Mouse (Mus musculus) adrenal gland, adult 2 months (tissue): ENCODE data around the gene Map7d3. TPM values are rescaled to one million over a fixed set of nuclear protein-coding genes. Genes with fewer than 3 reads are reported as not detected.

ENCODE experiments used
- DNase-seq: peaks from one replicate; pipeline ENCODE4 v3.0.0; 2021
- long read RNA-seq: library from polyadenylated mRNA; stranded (forward); transcript quantifications from one replicate; pipeline ENCODE4 v2.0.0, GENCODE M21; 2021
- polyA plus RNA-seq: library from polyadenylated mRNA; depleted of rRNA; stranded (reverse); fragments of >200 nt; gene quantifications from 2 replicates; pipeline ENCODE4 v1.2.3, GENCODE M21; 2012; rRNA removed
- total RNA-seq, 2 experiments: library from RNA; stranded (reverse); gene quantifications; 2 replicates each; pipeline ENCODE4 v1.2.3; 2021

Gene Map7d3
- total RNA-seq, result 1 to 10 TPM; 1.0 to 3.4 TPM
- polyA plus RNA-seq, result not detected in 2 replicates
- long read RNA-seq, partial matches to known transcripts, result 0 of 1 reads
- long read RNA-seq, other reads (novel, unspliced or antisense), result 0 of 1 reads

DNA sequence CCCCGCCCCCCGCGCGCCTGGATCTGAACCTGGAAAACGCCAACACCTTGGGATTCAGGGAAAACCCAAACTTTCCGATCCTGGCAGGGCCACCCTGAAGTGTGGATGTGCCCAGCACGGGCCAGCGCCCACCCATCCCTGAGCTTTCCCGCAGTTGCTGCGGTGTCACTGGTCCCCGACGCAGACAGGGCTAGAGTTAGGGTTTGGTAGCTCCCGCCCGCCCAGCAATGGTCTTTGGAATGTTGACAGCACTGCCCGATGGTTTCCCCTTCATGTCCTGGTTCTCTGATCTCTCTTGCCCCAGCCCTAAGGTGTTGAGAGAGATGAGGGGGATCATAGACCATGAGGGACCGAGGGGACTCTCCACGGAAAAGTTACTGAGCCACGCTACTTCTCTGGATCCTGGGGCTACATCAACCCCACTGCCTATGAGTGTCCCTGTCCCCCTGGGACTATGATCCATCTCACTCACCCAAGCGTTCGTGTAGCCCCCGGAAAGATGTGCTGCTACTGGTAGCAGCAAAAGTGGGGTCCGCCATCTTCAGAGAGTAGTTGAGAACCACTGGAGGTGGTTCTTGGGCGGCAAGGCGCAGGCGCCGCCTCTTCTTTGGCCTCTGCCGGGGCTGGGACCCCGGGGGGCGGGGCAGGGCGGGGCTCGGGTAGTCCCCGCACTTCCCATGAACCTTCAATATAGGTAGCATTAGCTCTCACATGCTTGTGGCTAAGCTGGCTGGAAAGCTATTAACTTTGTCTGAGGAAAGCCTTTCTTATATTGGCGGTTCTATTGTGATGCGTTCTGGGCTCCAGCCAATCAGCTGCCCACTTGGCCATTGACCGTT is at the start of gene Map7d3:
Map7d3 (minus strand) TSS at position 562 of the 839 bp plus-strand sequence.
- peak; percentile 26 for DNase-seq

DNA sequence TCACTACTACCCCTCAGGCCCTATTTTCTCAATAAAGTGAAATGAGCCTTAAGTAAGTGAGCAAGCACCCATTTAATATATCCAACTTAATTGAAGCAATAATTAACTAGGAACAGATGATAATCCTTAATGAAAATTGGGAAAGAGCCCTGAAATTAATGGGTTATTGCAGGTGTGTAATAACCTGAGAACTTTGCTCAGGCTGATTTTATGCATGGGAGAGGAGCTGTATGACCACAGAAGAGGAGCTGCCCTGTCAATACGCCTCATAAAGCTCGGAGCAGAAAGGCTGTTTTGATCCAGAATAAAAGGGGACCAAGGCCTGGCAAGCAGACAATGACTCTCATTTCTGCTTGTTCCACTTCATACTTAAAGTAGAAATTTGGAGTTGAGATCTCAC is 47.7 kb upstream of the Map7d3 start, which contains the start of gene Adgrg4:
Adgrg4 (plus strand) TSS at position 301 of the 400 bp plus-strand sequence.
- DNase-seq, result no peak

DNA sequence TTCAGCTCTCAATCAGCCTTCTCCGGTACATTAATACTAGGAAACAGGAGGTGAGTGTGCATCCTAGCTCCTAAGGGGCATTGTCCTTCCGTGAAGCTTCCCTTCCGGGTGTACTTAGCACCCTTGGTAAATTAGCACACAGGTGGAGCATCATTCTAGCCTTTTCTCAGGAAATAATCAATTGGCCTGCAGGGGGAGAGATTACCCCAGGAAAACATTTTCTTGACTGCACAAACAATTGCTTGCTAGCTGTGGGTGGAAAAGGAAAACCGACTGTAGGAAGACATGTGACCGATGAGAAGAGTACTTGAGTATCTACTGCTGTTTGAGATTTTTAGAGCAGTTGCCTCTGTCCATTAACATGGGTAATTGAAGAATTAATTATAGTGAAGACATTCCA is 19.1 kb upstream of the Map7d3 start:
- DNase-seq, result no peak

DNA sequence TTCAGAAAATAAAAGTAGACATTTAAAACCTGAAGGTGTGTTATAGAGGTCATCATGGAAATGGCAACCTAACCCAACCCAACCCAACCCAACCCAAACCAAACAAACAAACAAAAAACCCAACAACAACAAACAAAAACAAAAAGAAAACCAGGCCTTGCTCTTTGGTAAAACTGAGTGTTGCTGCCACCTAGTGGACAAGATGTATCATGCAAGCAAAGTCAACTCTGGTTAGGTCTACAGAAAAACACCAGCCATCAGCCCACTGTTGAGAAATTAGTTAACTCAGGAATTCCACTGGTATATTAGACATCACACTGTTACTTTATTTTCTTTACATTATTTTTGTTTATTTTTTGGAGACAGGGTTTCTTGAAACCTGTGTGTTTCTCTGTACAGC is 17.2 kb upstream of the Map7d3 start:
- no peak for DNase-seq

DNA sequence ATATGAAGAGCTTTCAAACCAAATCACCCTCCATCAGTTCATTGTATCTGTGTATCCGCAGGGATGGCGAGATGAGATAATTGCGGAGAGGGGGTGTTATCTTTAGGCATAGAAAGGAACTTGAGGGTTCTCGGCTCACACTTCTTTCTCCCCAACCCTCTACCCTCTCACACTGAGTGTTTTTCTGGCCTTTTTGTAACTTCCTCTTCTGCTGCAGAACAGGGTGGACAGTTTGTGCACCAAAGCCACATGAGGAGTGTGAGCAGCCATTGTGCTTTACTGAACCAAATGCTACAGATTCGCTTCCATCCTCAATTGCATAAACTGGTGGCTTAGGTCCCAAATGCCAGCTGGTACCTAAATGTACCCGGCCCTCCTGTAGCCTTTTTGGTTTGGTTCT is 13.7 kb upstream of the Map7d3 start:
- no peak for DNase-seq

DNA sequence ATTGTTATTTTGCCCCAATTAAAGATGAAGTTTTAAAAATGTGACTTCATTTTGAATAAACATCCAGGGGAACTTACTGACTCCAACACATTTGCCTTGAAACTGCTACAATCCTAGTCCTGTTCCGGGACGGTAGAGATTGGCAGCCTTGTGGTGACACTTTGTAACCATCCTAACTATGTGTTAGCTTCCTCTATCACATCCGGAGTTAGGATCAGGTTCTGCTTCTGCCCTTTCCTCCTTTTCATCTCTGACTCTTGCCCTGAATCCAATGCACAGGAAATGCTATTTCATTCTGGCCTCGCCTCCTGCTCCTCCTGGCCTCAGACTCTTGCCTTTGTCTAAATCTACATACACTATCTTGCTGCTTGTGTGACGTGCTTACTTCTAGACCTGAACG is 5.4 kb upstream of the Map7d3 start:
- DNase-seq, result no peak

DNA sequence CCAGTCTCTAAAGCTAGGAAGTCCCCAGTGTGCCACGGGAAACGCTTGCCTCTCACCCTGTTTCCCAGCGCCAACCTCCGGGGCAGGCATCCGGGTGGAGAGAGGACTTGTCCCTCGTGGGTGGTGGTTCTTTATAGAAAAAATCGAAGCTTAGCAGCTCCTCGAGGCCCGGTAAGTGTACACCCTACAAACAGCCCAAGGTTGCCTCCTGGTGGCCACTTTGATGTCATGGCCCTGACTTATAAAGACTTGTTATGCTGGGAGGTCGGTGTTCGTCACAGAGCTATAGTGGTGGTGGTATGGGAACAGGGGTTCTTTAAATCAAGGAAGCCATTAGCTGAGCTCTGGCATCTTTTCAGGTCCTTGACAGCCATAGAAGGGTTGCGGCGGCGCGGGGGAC is 30.9 kb downstream of the Map7d3 start:
- DNase-seq, result peak; percentile 50

DNA sequence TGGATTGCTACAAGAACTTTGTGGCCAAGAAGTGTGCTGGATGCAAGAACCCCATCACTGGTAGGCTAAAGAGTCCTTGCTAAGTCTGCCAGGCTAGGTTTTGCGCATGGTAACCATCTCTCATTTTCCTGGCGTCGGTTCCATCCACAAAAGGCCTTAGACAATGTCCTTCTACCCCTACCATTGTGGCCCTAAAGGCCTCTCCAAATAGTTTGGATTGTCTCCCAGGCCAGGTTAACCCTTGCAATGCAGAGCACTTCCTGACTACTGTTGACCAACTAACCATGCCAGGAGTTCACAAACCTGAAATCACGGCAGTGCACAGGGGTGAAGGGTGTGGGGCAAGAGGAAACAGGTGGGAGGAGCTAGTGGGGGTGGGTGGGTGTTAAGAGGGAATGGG is 31.5 kb downstream of the Map7d3 start:
- DNase-seq, result no peak

DNA sequence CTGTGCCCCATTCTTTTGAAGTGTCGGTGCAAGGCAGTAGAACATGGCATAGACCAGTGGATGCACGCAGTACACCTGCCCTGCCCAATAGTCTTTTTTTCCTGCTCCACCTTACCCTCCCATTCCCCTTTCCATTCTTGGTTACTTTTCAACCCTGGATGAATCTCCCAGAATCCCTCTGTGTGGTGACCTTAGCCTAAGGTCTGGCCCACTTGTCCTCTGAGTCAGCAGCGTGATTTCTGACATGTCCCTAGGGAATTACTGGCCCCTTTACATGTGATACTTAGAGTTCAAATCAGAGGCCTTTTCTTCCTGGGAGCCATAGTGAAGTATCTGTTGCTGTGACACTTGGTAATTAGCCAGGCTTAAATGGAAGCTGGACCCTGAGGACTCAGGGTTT is 34.6 kb downstream of the Map7d3 start:
- peak; percentile 22 for DNase-seq

DNA sequence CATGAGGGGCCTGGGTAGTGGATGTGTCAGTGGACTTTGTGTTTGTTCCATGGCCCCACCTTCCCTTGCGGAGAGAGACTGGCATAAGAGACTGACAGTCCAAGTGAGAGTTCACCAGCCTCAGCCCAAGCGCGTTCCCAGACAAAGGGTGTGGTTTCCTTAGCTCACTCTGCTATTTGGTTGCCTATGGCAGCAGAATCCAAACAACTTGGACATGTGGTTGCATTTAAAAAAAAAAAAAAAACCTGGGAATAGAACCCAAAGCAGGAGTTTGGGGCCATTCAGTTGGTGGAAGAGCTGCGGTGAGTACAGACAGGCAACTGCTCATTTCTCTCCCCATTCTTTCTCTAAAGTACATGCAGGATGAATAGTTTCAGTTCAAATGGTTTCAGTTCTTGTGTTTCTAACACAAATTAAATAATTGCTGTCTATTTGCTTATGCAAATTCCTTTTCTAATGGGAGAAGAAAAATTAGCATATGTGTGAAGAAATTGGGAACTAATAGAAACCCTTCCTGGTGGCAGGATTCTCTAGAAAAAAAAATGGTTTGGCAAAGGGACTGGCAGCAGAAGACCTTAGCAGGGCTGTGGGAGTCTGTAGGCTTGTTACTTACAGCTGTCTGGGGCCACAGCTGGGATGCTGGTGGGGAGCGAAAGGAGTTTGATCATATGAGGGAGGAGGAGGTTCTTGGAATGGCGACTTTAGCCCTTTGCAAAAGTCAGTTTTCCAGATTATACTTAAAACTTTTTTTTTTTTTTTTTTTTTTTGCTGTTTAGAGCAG is 35.7 kb downstream of the Map7d3 start:
- DNase-seq, result no peak

DNA sequence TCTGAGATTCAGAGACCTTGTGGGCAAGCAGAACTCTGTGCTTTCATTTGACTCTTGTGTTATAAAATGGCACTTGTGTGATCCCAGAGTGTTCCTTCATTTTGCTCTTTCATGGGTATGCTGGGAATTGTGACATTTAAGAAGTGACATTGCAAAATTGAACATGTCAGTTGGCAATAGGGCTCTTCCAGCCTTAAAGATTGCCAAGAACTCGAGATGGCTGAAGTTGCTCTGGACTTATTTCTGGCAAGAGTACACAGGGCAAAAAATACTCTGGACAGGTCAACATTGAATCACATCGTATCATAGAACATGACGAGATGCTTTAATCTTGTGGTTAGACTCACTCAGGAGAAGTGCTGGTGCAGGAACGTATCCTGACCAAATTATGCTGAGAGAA is 48.8 kb downstream of the Map7d3 start:
- DNase-seq, result no peak

DNA sequence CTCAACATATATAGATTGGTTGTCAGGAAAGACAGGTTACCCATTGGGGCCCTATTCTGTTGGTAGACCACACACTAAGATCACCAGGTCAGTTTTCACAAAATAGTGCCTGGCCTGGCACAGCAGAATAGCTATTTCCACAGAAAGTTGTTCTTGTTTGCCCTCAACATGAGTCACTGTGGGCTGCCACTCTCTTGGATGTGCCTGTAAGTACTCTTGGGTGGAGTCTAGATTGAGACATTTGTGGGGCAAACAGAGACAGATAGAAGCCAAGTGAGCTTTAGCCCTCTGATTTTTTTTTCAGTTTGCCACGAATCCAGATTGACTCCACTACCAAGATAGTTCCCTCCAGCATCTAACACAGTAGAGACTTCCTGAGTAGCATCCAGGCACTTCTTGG is 50.4 kb downstream of the Map7d3 start:
- no peak for DNase-seq

DNA sequence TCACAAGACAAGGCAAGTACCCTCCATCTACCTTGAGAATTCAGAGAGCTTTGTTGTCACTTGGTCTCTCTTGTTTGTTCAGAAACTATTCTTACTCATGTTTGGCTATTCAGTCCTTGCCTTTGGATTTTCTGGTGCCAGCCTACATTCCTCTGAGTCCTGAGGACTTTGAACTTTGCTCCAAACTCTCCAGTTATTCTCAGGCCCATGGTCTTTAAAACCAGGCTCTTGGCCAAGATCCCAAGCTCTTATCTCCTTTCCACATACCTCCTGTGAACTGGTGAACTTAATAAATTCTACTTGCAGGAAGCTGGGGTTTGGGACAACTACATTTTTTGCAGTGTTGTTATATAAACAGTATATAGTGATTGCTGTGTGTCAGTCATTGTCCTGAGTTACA is 52.3 kb downstream of the Map7d3 start:
- DNase-seq, result no peak

DNA sequence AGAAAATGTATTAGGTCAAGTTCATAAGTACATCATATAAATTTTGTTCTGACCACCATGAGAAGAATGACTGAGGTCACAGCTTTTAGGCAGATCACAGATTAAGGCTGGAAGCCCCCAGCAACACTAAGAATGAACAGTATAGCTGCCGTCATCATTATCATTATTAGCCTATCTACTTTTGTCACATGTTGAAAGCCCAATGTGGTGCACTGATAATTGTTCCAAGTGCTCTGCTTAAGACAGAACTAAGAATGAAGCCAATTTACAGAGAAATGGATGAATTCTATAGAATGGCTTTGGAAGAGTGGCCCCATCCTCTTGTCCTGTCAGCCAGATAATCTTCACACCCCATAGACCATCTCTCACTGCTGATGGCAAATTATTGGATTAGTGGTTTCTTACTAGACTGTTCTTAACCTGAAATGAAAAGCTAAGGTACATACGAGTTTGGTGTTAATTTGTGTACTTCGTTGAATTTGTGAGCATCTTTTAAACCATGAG is 61.8 kb downstream of the Map7d3 start:
- DNase-seq, result no peak

DNA sequence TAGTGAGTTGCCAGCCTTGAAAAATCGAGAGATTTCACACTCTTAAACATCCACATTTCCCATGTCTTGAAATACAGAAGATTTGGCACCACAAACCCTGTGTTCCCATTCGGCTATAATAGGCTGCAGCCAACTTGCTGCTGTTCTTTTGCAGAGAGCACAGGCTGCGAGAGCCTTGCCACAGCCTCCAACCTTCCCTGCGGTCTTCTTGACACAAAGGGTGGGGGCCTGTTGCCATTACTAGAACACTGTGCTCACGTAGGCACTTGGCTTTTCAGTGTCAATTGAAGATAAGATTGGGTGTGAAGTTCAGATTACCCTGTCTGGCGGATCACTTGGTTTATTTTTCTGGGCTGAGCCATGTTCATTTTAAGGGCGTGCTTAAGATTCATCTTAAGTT is 65.8 kb downstream of the Map7d3 start:
- no peak for DNase-seq

DNA sequence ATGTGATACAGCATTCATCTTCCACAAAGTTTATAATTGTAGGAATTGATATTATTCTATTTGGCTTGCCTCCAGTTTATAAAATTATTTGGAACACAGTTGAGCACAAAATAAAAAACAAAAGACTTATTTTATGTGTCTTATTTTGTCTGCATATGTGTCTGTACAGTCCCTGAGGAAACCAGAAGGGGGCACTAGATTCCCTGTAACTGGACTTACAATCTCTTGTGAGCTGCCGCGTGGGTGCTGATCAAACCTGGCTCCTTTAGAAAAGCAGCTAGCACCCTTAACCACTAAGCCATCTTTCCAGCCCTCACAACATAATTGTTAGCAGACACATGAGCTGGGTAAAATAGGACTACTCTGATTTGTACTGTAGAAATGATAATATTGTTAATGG is 66.5 kb downstream of the Map7d3 start:
- DNase-seq, result peak; percentile 38

DNA sequence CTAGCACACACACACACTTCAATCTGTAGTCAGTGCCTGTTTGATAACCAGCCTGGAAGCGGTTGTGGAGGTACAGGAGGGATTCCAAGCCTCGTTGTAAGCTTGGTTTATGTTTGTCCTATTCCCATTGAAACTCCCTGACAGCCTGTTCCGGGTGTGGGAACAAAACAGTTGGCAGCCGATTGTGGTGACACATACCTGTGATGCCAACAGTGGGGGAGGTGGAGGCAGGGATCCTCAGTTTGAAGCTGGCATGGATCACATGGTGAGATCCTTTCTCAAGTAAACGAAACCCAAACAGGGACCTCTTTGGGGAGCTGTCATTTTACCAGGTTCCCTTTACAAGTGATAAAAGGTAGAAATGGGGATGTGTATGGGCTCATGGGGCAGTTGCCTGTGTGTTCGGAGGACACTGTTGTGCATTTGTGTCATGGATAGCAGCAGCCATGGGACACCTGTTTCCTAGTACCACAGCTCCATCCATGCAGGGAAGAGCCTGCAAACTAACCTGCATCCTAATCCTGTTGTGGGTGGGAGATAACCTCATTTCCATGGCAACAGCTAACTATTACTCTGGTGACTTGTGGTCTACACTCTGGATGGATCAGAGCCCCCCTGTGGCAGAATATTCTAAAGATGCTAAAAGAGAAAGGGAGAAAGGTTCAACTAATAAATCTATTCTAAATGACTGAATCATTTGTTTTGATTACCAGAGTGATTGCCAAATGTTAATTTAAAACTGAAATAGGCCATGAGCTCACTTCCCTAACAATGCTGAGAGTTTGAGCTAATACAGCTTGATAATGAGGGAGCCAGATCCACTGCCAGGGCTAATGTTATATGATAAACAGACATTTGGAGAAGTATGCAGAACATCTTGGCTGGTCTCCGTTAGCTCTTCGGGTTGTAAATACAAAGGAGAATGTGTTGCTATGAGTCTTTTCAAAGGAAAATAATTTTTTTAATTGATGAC is 68.5 kb downstream of the Map7d3 start:
- DNase-seq, result no peak

DNA sequence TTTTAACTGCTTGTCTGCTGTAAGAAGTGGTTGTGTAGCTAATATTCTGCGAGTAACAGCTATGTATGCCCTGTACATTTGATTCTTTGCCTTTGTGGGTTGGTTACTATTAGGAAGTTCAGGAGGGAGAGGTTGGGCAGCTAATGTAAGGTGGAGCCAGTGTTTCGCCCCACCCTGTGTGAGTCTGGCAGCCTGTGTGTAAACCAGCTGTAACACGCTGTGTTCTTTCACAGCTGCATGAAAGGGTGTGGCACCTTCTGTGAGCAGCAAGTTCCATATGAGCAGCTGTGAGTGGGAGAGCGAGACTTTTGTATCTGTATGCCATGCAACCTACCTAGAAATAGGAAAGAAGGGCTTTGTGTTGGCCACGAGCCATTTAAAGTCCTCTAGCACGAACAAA is 70.0 kb downstream of the Map7d3 start:
- DNase-seq, result no peak

DNA sequence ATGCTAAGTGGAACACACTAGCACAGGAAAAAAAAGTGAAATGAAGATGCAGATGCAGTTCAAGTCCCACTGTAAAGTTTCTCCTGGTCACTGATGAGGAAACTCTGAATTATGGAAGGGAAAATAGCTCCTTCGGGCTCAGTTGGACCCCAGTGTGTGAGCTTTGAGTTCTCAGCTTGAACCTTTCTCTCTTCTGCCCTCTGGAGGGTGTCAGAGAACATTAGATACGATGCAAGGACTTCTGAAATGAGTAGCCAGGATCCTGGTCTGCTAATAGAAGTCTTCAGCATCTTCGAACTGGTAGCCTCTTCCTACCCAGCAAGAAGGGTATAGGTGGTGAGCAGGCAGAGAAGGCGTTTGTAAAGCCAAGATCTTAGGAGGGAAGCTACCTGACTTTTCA is 70.6 kb downstream of the Map7d3 start:
- DNase-seq, result no peak
